Mouse (Mus musculus) brain, embryonic 14.5 days (tissue): ENCODE measurements around the gene Six2. TPM values are rescaled to one million over a fixed set of nuclear protein-coding genes. Genes with fewer than 3 reads are reported as not detected.

Source experiments
- DNase-seq: peaks from one replicate; pipeline ENCODE4 v3.0.0-alpha.2; 2011; ENCODE audit warnings: low read depth
- CTCF ChIP-seq: fragments of 200-500 bp; IDR thresholded peaks from 2 replicates; pipeline ENCODE4 v1.5.1; 2012; ENCODE audit warnings: inconsistent platforms, mild to moderate bottlenecking, moderate library complexity, borderline replicate concordance; ENCODE audit not compliant: insufficient read depth, insufficient read length; ENCODE audit errors: extremely low read depth
- POLR2A ChIP-seq: fragments of 200-500 bp; IDR thresholded peaks from 2 replicates; pipeline ENCODE4 v1.6.1; 2012; ENCODE audit warnings: mild to moderate bottlenecking, inconsistent platforms, borderline replicate concordance; ENCODE audit not compliant: poor library complexity, insufficient read depth, insufficient read length, severe bottlenecking; ENCODE audit errors: extremely low read depth
- polyA plus RNA-seq: library from polyadenylated mRNA; depleted of rRNA; stranded (reverse); fragments of >200 nt; gene quantifications from 2 replicates; pipeline ENCODE4 v1.2.3, GENCODE M21; 2012; rRNA removed

Gene Six2
- polyA plus RNA-seq, 1 experiment: 3.1 TPM

GRCm38 (mm10) chr17:85637876-85638275, 50.2 kb downstream of the Six2 start:
- DNase-seq: no peak
- TF ChIP-seq CTCF (no peak), POLR2A (no peak)

Other genes with a start within 250 kb of the Six2 start
- 24.0 and 26.9 TPM in 2 replicates for gene Six3, start 74.7 kb downstream of the Six2 start, polyA plus RNA-seq